Mouse (Mus musculus) megakaryocyte-erythroid progenitor cell, adult 5-6 weeks (primary cell): ENCODE results near the gene Eif6. TPM values are rescaled to one million over a fixed set of nuclear protein-coding genes. Genes with fewer than 3 reads are reported as not detected.

Source experiments
- ATAC-seq: replicated peaks from 2 replicates; pipeline ENCODE4 v1.8.0; 2016; ENCODE audit warnings: mild to moderate bottlenecking, inconsistent platforms; ENCODE audit not compliant: severe bottlenecking, poor library complexity, low FRiP score, low TSS enrichment
- total RNA-seq, 2 experiments: library from RNA; stranded (forward) in 1 of 2; stranded (reverse) in 1 of 2; fragments of 200-1000, 215-1000 nt in 1 of 2; fragments of >200 nt in 1 of 2; fragmentation: Nextera tagmentation in 1 of 2; gene quantifications; 2 replicates each; pipeline ENCODE4 v1.2.3; 2014 to 2017

The Eif6 gene
- total RNA-seq, 2 experiments from 2014 or later = 110 to 234 TPM

- ATAC-seq = no peak
These were observed 4.1 kb upstream of the Eif6 start for GRCm38 (mm10) chr2:155830841-155831240.

DNA sequence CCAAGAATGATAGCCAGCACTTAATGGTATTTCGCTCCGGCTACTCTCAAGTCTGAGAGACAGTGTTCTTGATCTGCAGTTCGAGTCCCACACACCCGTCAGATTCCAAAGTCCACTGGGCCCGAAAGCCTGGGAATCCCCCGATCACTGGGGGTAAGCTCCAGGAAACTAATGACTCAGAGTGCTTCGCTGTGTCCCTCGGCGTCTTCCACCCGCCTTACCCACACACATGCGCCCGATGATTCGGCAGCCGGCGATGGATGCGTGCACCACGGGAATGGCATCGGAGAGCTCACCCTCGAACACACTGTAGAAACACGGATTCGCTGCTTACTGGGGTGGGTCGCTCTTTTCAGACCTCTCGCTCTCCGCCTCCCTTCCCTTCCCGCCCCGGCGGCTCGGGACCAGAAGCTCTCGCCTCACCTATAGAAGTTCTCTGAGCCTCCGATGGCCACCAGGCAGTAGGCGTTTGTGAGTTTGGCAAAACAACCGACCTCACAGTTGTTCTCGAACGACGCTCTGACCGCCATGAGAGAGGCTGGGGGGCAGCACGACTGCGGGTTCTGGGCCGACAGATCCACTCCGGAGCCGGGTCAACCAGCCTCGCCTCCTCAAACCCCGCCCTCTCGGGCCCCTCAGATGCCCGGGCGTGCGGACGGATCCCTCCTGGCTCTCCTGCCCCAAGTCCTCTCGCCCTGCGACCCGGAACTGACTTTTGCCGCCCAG, 658 bp downstream of the Eif6 start:
- ATAC-seq = peak; percentile 18; the same call in 1 of the 2 replicates

DNA sequence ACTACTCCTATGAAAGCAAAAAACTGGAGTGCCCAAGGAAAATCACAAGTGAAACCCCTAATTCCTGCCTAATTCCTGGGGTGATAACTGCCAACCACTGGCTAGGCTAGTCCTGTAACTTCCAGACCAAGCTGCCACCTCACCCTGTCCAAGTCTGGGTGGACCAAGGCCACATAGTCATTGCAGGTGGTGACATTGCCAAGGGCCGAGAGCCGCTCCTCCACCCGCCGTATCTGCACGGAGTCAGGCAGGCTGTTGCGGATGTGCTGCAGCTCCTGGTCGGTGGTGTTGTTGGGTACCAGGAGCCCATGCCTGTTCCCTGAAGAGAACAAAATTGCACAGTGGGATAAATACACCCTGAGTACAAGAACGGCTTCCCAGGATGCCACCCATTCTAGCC, 3.0 kb downstream of the Eif6 start:
- ATAC-seq = no peak

- ATAC-seq = no peak
These were observed 5.9 kb downstream of the Eif6 start for GRCm38 (mm10) chr2:155820779-155821178.

DNA sequence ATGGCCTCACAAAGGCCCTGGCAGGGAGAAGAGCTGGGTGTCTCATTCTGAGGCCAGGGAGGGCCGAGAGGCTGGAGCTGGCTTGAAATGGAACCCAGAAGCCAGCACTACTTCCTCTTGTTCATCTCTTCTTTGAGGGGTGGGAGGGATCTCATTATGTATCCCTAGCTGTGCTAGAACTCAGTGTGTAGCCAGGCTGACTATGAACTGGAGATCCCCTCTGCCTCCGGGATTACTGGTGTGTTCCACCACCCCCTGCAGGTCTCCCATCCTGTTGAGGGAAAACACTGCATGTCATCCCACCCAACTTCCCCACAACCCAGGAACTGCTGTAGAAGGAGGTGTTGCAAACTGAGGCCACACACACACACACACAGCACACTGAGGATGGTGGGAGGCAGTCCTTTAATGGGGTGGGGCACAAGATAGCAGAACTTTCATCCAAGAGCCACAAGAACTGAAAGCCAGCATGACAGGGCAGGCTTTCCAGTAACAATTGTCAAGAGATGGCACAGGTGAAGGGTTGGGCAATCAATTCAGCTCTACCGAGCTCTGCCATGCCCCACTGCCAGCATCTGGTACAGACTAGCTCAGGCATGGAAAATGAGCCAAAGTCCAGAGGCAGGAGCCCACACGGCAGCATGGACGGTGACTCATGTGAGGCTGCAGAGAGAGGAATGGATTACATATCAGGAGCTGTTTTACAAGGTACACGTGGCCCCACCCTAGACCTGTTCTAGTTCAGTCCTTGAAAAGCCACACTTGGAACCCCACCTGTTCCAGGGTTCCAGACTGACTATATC, 7.1 kb downstream of the Eif6 start:
- ATAC-seq = no peak; the same call in 1 of the 2 replicates

DNA sequence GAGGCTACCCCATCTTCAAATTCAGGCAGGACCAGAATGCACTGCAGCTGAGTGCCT, 7.5 kb downstream of the Eif6 start, which contains the start of gene BC029722:
Gene BC029722, minus strand, starts transcription at position 35 of the 57 bp plus-strand sequence.
- ATAC-seq = no peak

GRCm38 (mm10) chr2:155818596-155819391, 7.9 kb downstream of the Eif6 start:
- peak; percentile 96 for ATAC-seq

GRCm38 (mm10) chr2:155817301-155818245, 9.2 kb downstream of the Eif6 start:
- ATAC-seq = no peak

GRCm38 (mm10) chr2:155816179-155816578, 10.5 kb downstream of the Eif6 start:
- ATAC-seq = no peak

DNA sequence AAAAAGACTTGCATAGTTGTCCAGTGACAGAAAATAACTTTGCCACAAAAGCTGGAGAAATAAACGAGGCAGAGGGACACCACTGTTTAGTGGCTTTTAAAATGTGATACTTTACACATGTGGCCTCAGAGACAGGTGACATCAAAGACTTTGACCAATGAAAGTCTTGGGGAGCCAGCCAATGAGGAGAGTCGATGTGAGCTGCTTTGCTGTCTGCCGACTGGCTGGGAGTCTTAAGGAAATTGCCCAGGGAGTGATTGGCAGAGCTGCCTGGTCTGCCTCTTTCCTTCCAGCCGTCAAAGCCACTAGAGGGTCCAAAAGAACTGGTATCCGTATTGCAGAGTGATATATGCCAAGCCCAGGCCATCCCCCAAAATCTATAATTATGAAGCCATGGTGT, 11.9 kb downstream of the Eif6 start:
- ATAC-seq = no peak

DNA sequence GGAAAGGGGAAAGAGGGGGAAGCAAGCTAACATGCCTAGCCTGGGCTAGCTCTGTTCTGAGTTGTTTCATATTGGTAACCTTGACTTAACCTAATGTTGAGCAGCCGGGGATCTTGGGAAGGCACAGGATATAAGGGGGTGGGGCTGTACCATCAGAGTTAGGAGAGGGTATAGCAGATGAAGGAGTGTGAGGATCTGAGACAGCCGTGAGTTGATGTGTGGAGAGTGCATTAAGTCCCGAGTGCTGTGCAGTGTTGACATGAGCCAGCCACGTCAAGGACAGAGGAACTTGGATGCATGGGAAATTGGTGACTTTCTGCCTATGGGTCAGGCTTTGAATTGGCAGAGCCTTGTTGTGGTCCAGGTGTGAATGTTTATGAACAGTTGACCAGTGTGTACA, 14.1 kb downstream of the Eif6 start:
- ATAC-seq = no peak

GRCm38 (mm10) chr2:155811821-155812396, 14.8 kb downstream of the Eif6 start:
- ATAC-seq = peak; percentile 69

DNA sequence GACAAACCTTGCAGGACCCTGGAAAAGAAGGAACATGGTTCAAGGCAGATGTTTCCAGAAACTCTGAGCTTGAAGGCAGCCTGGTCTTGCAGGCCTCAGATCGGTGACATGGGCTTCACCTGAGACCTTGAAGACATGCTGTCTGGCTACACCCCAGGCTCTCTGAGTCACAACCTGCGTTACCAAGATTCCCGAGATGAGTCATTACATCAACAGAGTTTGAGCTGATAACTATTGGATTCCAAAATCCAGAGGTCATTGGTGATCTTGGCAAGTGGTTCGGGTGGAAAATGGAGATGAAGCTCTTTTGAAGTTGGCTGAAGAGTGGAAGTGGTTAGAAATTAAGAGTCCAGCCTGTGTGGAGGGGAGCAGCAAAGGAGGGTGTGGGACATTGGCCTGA, 17.1 kb downstream of the Eif6 start:
- ATAC-seq = no peak

DNA sequence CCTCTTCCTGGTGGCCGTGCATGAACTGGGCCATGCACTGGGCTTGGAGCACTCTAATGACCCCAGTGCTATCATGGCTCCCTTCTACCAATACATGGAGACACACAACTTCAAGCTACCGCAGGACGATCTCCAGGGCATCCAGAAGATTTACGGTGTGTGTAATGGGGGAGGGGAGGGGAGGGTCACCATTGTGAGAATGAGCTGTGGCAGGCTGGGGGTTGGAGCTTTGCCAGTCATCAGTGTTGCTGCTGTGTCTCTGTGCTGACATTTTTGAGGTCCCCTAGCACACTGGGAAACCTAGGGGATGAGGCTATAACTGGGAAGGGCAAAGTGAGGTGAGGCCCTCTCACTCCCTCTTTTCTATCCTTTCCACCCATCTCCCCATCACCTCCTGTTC, 19.3 kb downstream of the Eif6 start:
- ATAC-seq = no peak

GRCm38 (mm10) chr2:155806548-155806947, 20.2 kb downstream of the Eif6 start:
- no peak for ATAC-seq

GRCm38 (mm10) chr2:155805925-155806255, 20.8 kb downstream of the Eif6 start:
- ATAC-seq = no peak

- no peak; the same call in 1 of the 2 replicates for ATAC-seq
These were observed 21.3 kb downstream of the Eif6 start for GRCm38 (mm10) chr2:155805231-155805924.

DNA sequence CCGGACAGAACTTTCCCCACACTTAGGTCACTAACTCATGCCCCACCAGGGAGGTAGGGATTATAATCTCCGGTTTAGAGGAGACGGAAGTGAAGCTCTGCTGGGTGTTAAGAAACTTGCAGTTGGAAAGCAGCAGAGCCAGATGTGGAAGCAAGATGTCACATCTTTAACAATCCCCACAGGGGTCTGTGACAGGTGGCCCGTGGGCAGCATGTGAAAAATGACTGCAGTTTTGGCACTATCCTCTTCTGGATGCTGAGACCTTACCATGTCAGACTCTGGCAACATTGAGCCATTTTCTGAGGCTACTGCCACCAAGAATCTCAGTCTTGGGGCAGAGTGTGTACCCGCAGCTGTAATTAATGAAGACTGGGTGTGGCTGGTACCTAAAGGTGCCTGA, 22.7 kb downstream of the Eif6 start:
- no peak for ATAC-seq

DNA sequence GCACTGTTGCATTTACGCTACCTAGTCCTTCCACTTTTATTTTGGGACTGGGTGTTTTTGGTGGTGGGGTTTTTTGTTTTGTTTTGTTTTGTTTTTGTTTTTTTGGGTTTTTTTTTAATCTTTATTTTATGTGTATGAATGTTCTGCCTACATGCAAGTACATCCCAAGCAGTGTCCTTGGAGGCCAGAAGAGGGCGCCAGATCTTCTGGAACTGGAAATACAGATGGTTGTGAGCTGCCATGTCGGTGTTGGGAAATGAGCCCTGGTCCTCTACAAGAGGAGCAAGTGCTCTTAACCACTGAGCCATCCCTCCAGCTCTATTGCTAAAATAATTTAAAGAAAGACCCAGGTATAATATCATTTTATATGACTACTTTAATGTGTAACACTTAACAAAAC, 24.0 kb downstream of the Eif6 start:
- no peak for ATAC-seq
